Mouse (Mus musculus) CH12.LX (cell line): Measurements from ENCODE around the gene Celf2. TPM values are rescaled to one million over a fixed set of nuclear protein-coding genes. Genes with fewer than 3 reads are reported as not detected.

ENCODE experiments used
- DNase-seq: peaks from one replicate; pipeline ENCODE4 v3.0.0-alpha.2; 2013; ENCODE audit errors: extremely low read depth
- H3K27ac ChIP-seq: 2 replicates; pipeline ENCODE4 v1.5.1; 2012; ENCODE audit warnings: low read depth, mild to moderate bottlenecking, control low read depth, moderate library complexity; ENCODE audit not compliant: insufficient read depth
- H3K27me3 ChIP-seq: replicated peaks from 2 replicates; pipeline ENCODE3; 2012; ENCODE audit warnings: inconsistent platforms
- H3K36me3 ChIP-seq, 2 experiments: replicated peaks in 1 of 2; 2 replicates each; pipeline versions ENCODE3 to v1.6.1; 2012; ENCODE audit warnings: inconsistent platforms in 1 of 2, low read length in 1 of 2, mild to moderate bottlenecking in 1 of 2, mixed read lengths in 1 of 2, moderate library complexity in 1 of 2; ENCODE audit not compliant: control insufficient read depth in 1 of 2, insufficient read depth in 1 of 2
- H3K4me1 ChIP-seq, 2 experiments: 2 replicates each; pipeline ENCODE4 v1.6.1; 2012; ENCODE audit warnings: inconsistent platforms in 1 of 2, moderate library complexity in 1 of 2; ENCODE audit not compliant: insufficient read depth in 2 of 2, control insufficient read depth in 1 of 2
- H3K4me2 ChIP-seq: 2 replicates; pipeline ENCODE4 v1.6.1; 2012; ENCODE audit warnings: low read depth, mild to moderate bottlenecking, control low read depth; ENCODE audit not compliant: poor library complexity, insufficient read depth, severe bottlenecking
- H3K4me3 ChIP-seq, 3 experiments: fragments of 150-350 bp in 1 of 3; sonication (generic) in 1 of 3; replicated peaks in 1 of 3; 2 replicates each; pipeline versions ENCODE3 to v1.5.1; 2011 to 2012; ENCODE audit warnings: low read depth in 2 of 3, low read length in 2 of 3, mild to moderate bottlenecking in 2 of 3, moderate library complexity in 2 of 3, control low read depth in 1 of 3, improper control_type of control experiment in 1 of 3, inconsistent platforms in 1 of 3, mixed read lengths in 1 of 3; ENCODE audit not compliant: poor library complexity in 1 of 3
- H3K79me2 ChIP-seq: replicated peaks from 2 replicates; pipeline ENCODE4 v1.6.1; 2012; ENCODE audit warnings: mild to moderate bottlenecking, moderate library complexity; ENCODE audit not compliant: control insufficient read depth, poor library complexity, insufficient read depth, severe bottlenecking; ENCODE audit errors: extremely low read depth
- H3K9ac ChIP-seq: 2 replicates; pipeline ENCODE4 v1.6.1; 2012; ENCODE audit warnings: low read depth, mild to moderate bottlenecking, control low read depth, moderate library complexity; ENCODE audit not compliant: insufficient read depth
- H3K9me3 ChIP-seq: replicated peaks from 2 replicates; pipeline ENCODE3; 2012; ENCODE audit warnings: low read length, inconsistent platforms, mixed read lengths
- CHD1 ChIP-seq: IDR thresholded peaks from 2 replicates; pipeline ENCODE4 v1.6.1; 2012; ENCODE audit warnings: low read depth, low read length, improper control_type of control experiment, inconsistent platforms
- CTCF ChIP-seq, 2 experiments: IDR thresholded peaks in 1 of 2; conservative IDR thresholded peaks in 1 of 2; 2 replicates each; pipeline ENCODE4 v1.5.1; 2011 to 2012; ENCODE audit warnings: low read depth in 2 of 2, low read length in 2 of 2, improper control_type of control experiment in 1 of 2, inconsistent platforms in 1 of 2, mild to moderate bottlenecking in 1 of 2, moderate library complexity in 1 of 2
- E2F4 ChIP-seq: IDR thresholded peaks from 2 replicates; pipeline ENCODE4 v1.6.1; 2011; ENCODE audit warnings: low read depth, low read length, improper control_type of control experiment; ENCODE audit not compliant: insufficient replicate concordance
- ELF1 ChIP-seq: IDR thresholded peaks from 2 replicates; pipeline ENCODE4 v1.6.1; 2014; ENCODE audit warnings: low read depth, mild to moderate bottlenecking, inconsistent platforms, low read length, improper control_type of control experiment
- ETS1 ChIP-seq: conservative IDR thresholded peaks from 2 replicates; pipeline ENCODE4 v1.6.1; 2012; ENCODE audit warnings: low read depth, mild to moderate bottlenecking, inconsistent platforms, low read length, improper control_type of control experiment, moderate library complexity
- HCFC1 ChIP-seq: IDR thresholded peaks from 2 replicates; pipeline ENCODE4 v1.6.1; 2012; ENCODE audit warnings: low read depth, mild to moderate bottlenecking, inconsistent platforms, low read length, improper control_type of control experiment
- JUN ChIP-seq: IDR thresholded peaks from 2 replicates; pipeline ENCODE4 v1.6.1; 2011; ENCODE audit warnings: low read depth, mild to moderate bottlenecking, low read length, improper control_type of control experiment, moderate library complexity; ENCODE audit not compliant: insufficient read depth
- JUND ChIP-seq: conservative IDR thresholded peaks from 2 replicates; pipeline ENCODE4 v1.6.1; 2011; ENCODE audit warnings: low read depth, low read length, improper control_type of control experiment
- MXI1 ChIP-seq: IDR thresholded peaks from 2 replicates; pipeline ENCODE4 v1.6.1; 2011; ENCODE audit warnings: mild to moderate bottlenecking, low read depth, low read length, improper control_type of control experiment
- MYC ChIP-seq: IDR thresholded peaks from 2 replicates; pipeline ENCODE4 v1.6.1; 2011; ENCODE audit warnings: low read depth, mild to moderate bottlenecking, improper control_type of control experiment, low read length
- NELFE ChIP-seq: IDR thresholded peaks from 2 replicates; pipeline ENCODE4 v1.6.1; 2011; ENCODE audit warnings: low read depth, low read length, improper control_type of control experiment
- NRF1 ChIP-seq: IDR thresholded peaks from 2 replicates; pipeline ENCODE4 v1.6.1; 2014; ENCODE audit warnings: low read depth, mild to moderate bottlenecking, inconsistent platforms, low read length, improper control_type of control experiment, moderate library complexity
- PAX5 ChIP-seq: IDR thresholded peaks from 2 replicates; pipeline ENCODE4 v1.6.1; 2012; ENCODE audit warnings: low read length, inconsistent platforms, mixed read lengths
- POLR2A ChIP-seq: IDR thresholded peaks from 2 replicates; pipeline ENCODE4 v1.6.1; 2011; ENCODE audit warnings: low read depth, mild to moderate bottlenecking, improper control_type of control experiment, low read length
- POLR2AphosphoS2 ChIP-seq: IDR thresholded peaks from 2 replicates; pipeline ENCODE4 v1.6.1; 2011; ENCODE audit warnings: low read depth, low read length, improper control_type of control experiment
- SIN3A ChIP-seq: IDR thresholded peaks from 2 replicates; pipeline ENCODE4 v1.6.1; 2012; ENCODE audit warnings: low read length, improper control_type of control experiment, inconsistent platforms
- SMC3 ChIP-seq: IDR thresholded peaks from 2 replicates; pipeline ENCODE4 v1.6.1; 2011; ENCODE audit warnings: low read depth, low read length, improper control_type of control experiment
- TBP ChIP-seq: conservative IDR thresholded peaks from 2 replicates; pipeline ENCODE4 v1.6.1; 2011; ENCODE audit warnings: low read depth, low read length, improper control_type of control experiment
- TCF12 ChIP-seq: IDR thresholded peaks from 2 replicates; pipeline ENCODE4 v1.6.1; 2014; ENCODE audit warnings: low read depth, mild to moderate bottlenecking, inconsistent platforms, low read length, improper control_type of control experiment
- UBTF ChIP-seq: IDR thresholded peaks from 2 replicates; pipeline ENCODE4 v1.6.1; 2012; ENCODE audit warnings: low read depth, mild to moderate bottlenecking, inconsistent platforms, low read length, improper control_type of control experiment, moderate library complexity
- ZC3H11A ChIP-seq: IDR thresholded peaks from 2 replicates; pipeline ENCODE4 v1.6.1; 2012; ENCODE audit warnings: low read depth, mild to moderate bottlenecking, inconsistent platforms, low read length, improper control_type of control experiment
- ZKSCAN1 ChIP-seq: IDR thresholded peaks from 2 replicates; pipeline ENCODE4 v1.6.1; 2012; ENCODE audit warnings: low read depth, inconsistent platforms, low read length, improper control_type of control experiment, borderline replicate concordance
- dilution Hi-C: fragments of 300-500 bp; cut with MboI; formaldehyde crosslinking; loops from 2 replicates; pipeline ENCODE4 v1.14.3; 2020; ENCODE audit warnings: low sequenced_read_pairs; ENCODE audit not compliant: extremely low pct_unique_long_range_greater_than_20kb, extremely low pct_ligation_motif_present
- in situ Hi-C: fragments of 300-500 bp; cut with MboI; formaldehyde crosslinking; loops from 3 replicates; pipeline ENCODE4 v1.14.3; 2019; ENCODE audit warnings: low sequenced_read_pairs, low pct_ligation_motif_present, low pct_unique_long_range_greater_than_20kb, mixed read lengths
- polyA plus RNA-seq: library from polyadenylated mRNA; unstranded; fragments of >175 nt; gene quantifications from 2 replicates; pipeline ENCODE4 v1.2.1, GENCODE M21; 2012; ENCODE audit warnings: low read depth; ENCODE audit not compliant: insufficient read length
- total RNA-seq, 2 experiments: library from RNA; depleted of rRNA; stranded (reverse); fragments of 300-350 nt in 1 of 2; fragments of >200 nt in 1 of 2; gene quantifications; 2 replicates each; pipeline ENCODE4 v1.2.3; 2012 to 2014

The Celf2 gene
- total and polyA plus RNA-seq, 3 experiments, result 51.0 to 143 (median 103) TPM

DNA sequence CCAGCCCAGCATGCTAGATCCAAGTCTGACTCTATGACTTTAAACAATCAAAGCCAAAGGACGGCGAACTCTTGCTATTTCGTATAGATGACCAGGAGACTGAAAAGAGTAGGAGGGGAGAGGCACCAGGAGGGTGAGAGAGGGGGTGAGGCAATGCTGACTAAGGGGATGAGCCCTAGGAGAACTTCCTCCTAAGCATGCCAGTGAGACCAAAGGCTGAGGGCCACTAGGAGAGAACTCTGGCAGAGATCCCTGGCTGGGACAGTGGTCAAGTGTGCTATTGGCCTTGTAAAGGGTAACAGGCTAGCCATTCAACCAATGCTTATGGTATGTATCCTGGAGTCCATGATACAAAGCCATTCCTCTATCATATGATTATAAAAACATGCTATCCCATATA, 778.5 kb downstream of the Celf2 start:
- H3K4me3 ChIP-seq, result no peak overlapping the region
- H3K27me3 ChIP-seq, result no peaks in the 10 kb centered on the region
- no peak overlapping the region for H3K9ac ChIP-seq
- H3K79me2 ChIP-seq, result no peaks in the 10 kb centered on the region
- no peak for TF ChIP-seq NRF1
- TF ChIP-seq ZKSCAN1, result no peak
- H3K9me3 ChIP-seq, result no peaks in the 10 kb centered on the region
- H3K4me2 ChIP-seq, result no peak overlapping the region
- no peak overlapping the region for H3K27ac ChIP-seq
- H3K36me3 ChIP-seq, result no peaks in the 10 kb centered on the region
- peaks cover 16 to 28% of the 10 kb centered on the region in 2 experiments; a peak in 3 of 4 replicates for H3K4me1 ChIP-seq
- dilution Hi-C loops (no loop called here), in situ Hi-C loops (no loop called here)
- no peak for DNase-seq

DNA sequence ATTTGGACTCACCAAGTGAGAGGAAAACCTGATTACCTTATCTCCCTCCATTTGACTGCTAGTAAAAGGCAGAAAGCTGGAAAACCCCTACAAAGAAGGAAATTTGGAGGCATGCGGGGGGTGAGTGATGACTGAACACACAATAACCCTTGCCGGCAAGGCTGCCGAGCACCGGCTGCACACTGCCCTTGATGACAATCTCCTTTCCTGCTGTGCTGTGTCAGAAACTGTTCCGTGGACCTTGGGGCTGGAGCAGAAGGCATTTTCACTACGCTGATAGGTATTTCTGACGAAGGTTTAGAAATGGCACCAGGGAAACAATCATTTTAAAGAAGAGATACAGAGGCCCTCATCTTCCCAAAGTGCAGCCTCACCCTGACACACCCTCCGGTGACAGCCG, 779.4 kb downstream of the Celf2 start:
- H3K4me1 ChIP-seq, result peaks cover 16 to 29% of the 10 kb centered on the region in 2 experiments; a peak in 3 of 4 replicates
- H3K27ac ChIP-seq, result no peak overlapping the region
- H3K9ac ChIP-seq, result peak overlapping the region; percentile 2
- H3K9me3 ChIP-seq, result no peaks in the 10 kb centered on the region
- dilution Hi-C loops, result no loop called here
- H3K27me3 ChIP-seq, result no peaks in the 10 kb centered on the region
- H3K4me3 ChIP-seq, result no peak overlapping the region
- TF ChIP-seq CTCF (conservative IDR thresholded peaks at IDR 0.05 in 1 of 2, IDR thresholded peaks at IDR 0.05 in 1 of 2; ENCODE audit: low read depth in 2 of 2, low read length in 2 of 2), result no peak
- TF ChIP-seq POLR2A, result no peak
- TF ChIP-seq TCF12, result no peak
- TF ChIP-seq SMC3, result no peak
- no peak for TF ChIP-seq JUND
- TF ChIP-seq ELF1, result no peak
- TF ChIP-seq ZC3H11A, result no peak
- TF ChIP-seq TBP, result no peak
- no peak for TF ChIP-seq UBTF
- TF ChIP-seq POLR2AphosphoS2, result no peak
- no peak for TF ChIP-seq MYC
- TF ChIP-seq JUN, result no peak
- no peaks in the 10 kb centered on the region for H3K36me3 ChIP-seq
- no peaks in the 10 kb centered on the region for H3K79me2 ChIP-seq
- in situ Hi-C loops, result loop anchor here (10.0 kb wide), 1 partner anchor 165 kb away; no protein-coding TSS in a partner anchor
- DNase-seq, result no peak
- H3K4me2 ChIP-seq, result peak overlapping the region; percentile 93

DNA sequence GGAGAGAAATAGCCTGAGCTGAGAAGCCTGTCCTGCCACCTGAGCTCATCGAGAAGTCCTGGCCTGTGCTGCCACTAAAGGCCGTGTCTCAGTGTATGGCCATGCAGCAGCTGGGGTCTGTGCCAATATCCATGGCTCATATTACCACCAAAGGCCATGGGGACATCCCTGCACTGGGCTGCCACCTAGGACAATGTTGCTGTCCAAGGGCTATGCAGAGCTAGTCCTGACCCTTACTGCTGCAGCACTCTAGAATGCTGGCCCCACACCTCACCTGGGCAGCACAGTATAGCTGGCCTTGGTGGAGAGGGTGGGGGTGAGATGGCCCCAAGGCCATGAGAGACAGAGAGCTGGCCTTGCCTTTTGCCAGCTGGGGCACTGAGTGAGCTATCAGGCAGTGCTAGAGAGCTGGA, 780.5 kb downstream of the Celf2 start:
- Histone ChIP-seq H3K9me3 (no peaks in the 10 kb centered on the region), H3K4me2 (no peak overlapping the region), H3K4me1 (peaks cover 16 to 35% of the 10 kb centered on the region in 2 experiments; a peak in 3 of 4 replicates), H3K4me3 (no peak overlapping the region), H3K9ac (no peak overlapping the region), H3K36me3 (no peaks in the 10 kb centered on the region), H3K27me3 (no peaks in the 10 kb centered on the region), H3K79me2 (no peaks in the 10 kb centered on the region), H3K27ac (no peak overlapping the region)
- no peak for TF ChIP-seq MXI1
- no peak for TF ChIP-seq CHD1
- no peak for TF ChIP-seq CTCF (conservative IDR thresholded peaks at IDR 0.05 in 1 of 2, IDR thresholded peaks at IDR 0.05 in 1 of 2; ENCODE audit: low read depth in 2 of 2, low read length in 2 of 2)
- no peak for TF ChIP-seq ETS1
- TF ChIP-seq TBP, result no peak
- no peak for TF ChIP-seq NRF1
- no peak for TF ChIP-seq E2F4
- TF ChIP-seq ELF1, result no peak
- TF ChIP-seq SMC3, result no peak
- no peak for TF ChIP-seq PAX5
- TF ChIP-seq UBTF, result no peak
- no peak for TF ChIP-seq POLR2A
- no peak for TF ChIP-seq HCFC1
- TF ChIP-seq SIN3A, result no peak
- TF ChIP-seq JUND, result no peak
- TF ChIP-seq NELFE, result no peak
- no peak for DNase-seq
- dilution Hi-C loops, result no loop called here
- in situ Hi-C loops, result loop anchor here (10.0 kb wide), 1 partner anchor 164 kb away; no protein-coding TSS in a partner anchor
